Mouse (Mus musculus) heart, adult 2 months (tissue): Measurements from ENCODE around the gene Cacng6. TPM values are rescaled to one million over a fixed set of nuclear protein-coding genes. Genes with fewer than 3 reads are reported as not detected.

Experiments
- DNase-seq, 2 experiments: peaks; one replicate each; pipeline ENCODE4 v3.0.0; 2021
- H3K27ac ChIP-seq: fragments of 200-600 bp; 2 replicates; pipeline ENCODE4 v1.8.1; 2022
- H3K27me3 ChIP-seq: fragments of 200-500 bp; 2 replicates; pipeline ENCODE4 v1.6.1; 2012; ENCODE audit warnings: mild to moderate bottlenecking, low read length, inconsistent platforms, mixed read lengths; ENCODE audit not compliant: control insufficient read depth, insufficient read depth
- H3K36me3 ChIP-seq: fragments of 200-500 bp; 2 replicates; pipeline ENCODE4 v1.6.1; 2012; ENCODE audit warnings: low read length, inconsistent platforms; ENCODE audit not compliant: control insufficient read depth, insufficient read depth
- H3K4me1 ChIP-seq: fragments of 200-500 bp; 2 replicates; pipeline ENCODE4 v1.6.1; 2011; ENCODE audit warnings: low read length; ENCODE audit not compliant: control insufficient read depth, insufficient read depth
- H3K4me3 ChIP-seq: fragments of 200-600 bp; 2 replicates; pipeline ENCODE4 v1.8.1; 2022
- H3K79me2 ChIP-seq: fragments of 200-500 bp; replicated peaks from 2 replicates; pipeline ENCODE4 v1.6.1; 2012; ENCODE audit warnings: mild to moderate bottlenecking, inconsistent platforms, low read length, moderate library complexity, mixed read lengths; ENCODE audit not compliant: control insufficient read depth, insufficient read depth
- H3K9ac ChIP-seq: fragments of 200-500 bp; 2 replicates; pipeline ENCODE4 v1.6.1; 2012; ENCODE audit warnings: low read depth, mild to moderate bottlenecking, control low read depth, inconsistent platforms, low read length, mixed read lengths
- CTCF ChIP-seq: fragments of 200-600 bp; IDR thresholded peaks from 2 replicates; pipeline ENCODE4 v1.8.1; 2022; ENCODE audit warnings: antibody characterized with exemption, mild to moderate bottlenecking, moderate library complexity
- EP300 ChIP-seq: fragments of 200-500 bp; IDR thresholded peaks from 2 replicates; pipeline ENCODE4 v1.6.1; 2011; ENCODE audit warnings: low read depth, low read length, control low read depth; ENCODE audit not compliant: insufficient read depth
- POLR2A ChIP-seq: fragments of 200-500 bp; IDR thresholded peaks from 2 replicates; pipeline ENCODE4 v1.6.1; 2011; ENCODE audit warnings: mild to moderate bottlenecking, low read depth, low read length, control low read depth; ENCODE audit not compliant: insufficient read depth
- WGBS: fragments of 180-500 bp; shearing (Covaris S2); methylation state at CpG from one replicate; pipeline ENCODE4 v1.1.7; 2018; 5-methylcytosine and 5-hydroxymethylcytosine counted together
- intact Hi-C: fragments of 180-260 bp; cut with DNase I; formaldehyde crosslinking; loops from one replicate; pipeline ENCODE4 v1.15.1; 2025
- polyA plus RNA-seq: library from polyadenylated mRNA; depleted of rRNA; stranded (reverse); fragments of >200 nt; gene quantifications from 2 replicates; pipeline ENCODE4 v1.2.3, GENCODE M21; 2012
- total RNA-seq, 2 experiments: library from RNA; stranded (reverse); gene quantifications; 2 replicates each; pipeline ENCODE4 v1.2.3; 2021

Cacng6 gene
- total and polyA plus RNA-seq, 3 experiments = 0.78 to 2.5 (median 1.9) TPM

DNA sequence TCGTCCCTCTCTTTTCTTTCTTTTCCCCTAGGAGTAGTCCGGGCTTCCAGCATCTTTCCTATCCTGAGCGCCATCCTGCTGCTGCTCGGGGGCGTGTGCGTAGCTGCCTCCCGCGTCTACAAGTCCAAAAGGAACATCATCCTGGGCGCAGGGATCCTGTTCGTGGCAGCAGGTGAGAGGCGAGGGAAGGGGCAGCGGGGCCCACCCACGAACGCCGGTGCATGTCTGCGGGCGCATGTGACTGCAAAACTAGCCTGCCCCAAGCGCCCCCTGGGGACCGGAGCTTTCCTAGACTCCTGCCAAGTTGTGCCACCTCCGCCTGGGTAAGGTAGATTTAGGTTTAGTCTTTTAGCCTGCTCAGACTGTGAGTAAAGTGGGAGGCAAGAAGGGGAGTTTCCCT lies 12.0 kb upstream of the Cacng6 start:
- DNase-seq = peak in 1 of 2 experiments; percentile 4
- Histone ChIP-seq H3K36me3 (no peaks in the 10 kb centered on the region), H3K27me3 (peaks cover 15% of the 10 kb centered on the region), H3K79me2 (no peaks in the 10 kb centered on the region), H3K4me3 (no peak overlapping the region), H3K4me1 (no peaks in the 10 kb centered on the region), H3K9ac (no peak overlapping the region), H3K27ac (no peak overlapping the region)
- TF ChIP-seq CTCF = peak; percentile 18; the same call in 1 of the 2 replicates
- TF ChIP-seq EP300 = no peak
- intact Hi-C loops = no loop called here
- WGBS = 3% methylated on average over 20 of the region's 20 CpGs

DNA sequence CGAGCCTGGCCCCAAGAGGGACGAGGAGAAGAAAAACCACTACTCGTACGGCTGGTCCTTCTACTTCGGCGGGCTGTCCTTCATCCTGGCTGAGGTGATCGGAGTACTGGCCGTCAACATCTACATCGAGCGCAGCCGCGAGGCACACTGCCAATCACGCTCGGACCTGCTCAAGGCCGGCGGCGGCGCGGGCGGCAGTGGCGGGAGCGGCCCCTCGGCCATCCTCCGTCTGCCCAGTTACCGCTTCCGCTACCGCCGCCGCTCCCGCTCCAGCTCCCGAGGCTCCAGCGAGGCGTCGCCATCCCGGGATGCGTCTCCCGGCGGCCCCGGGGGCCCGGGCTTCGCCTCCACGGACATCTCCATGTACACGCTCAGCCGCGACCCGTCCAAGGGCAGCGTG lies 9.1 kb upstream of the Cacng6 start:
- Histone ChIP-seq H3K4me1 (no peaks in the 10 kb centered on the region), H3K79me2 (no peaks in the 10 kb centered on the region), H3K36me3 (no peaks in the 10 kb centered on the region), H3K9ac (peak overlapping the region; percentile 5; the same call in 1 of the 2 replicates), H3K27me3 (peaks cover 15% of the 10 kb centered on the region), H3K27ac (no peak overlapping the region), H3K4me3 (peak overlapping the region; percentile 47)
- WGBS = 1% methylated on average over 47 of the region's 47 CpGs
- DNase-seq = peak; percentile 27 to 44
- intact Hi-C loops = no loop called here
- TF ChIP-seq POLR2A (no peak), CTCF (no peak), EP300 (no peak)

GRCm38 (mm10) chr7:3415378-3415777 lies 8.6 kb upstream of the Cacng6 start:
- no peaks in the 10 kb centered on the region for H3K36me3 ChIP-seq
- H3K4me1 ChIP-seq = no peaks in the 10 kb centered on the region
- no peaks in the 10 kb centered on the region for H3K79me2 ChIP-seq
- intact Hi-C loops = no loop called here
- TF ChIP-seq POLR2A = no peak
- TF ChIP-seq EP300 = no peak
- no peak for TF ChIP-seq CTCF
- H3K4me3 ChIP-seq = peak overlapping the region; percentile 47
- H3K27me3 ChIP-seq = peaks cover 15% of the 10 kb centered on the region
- 2% methylated on average over 49 of the region's 60 CpGs for WGBS
- DNase-seq = peak; percentile 40 to 45
- no peak overlapping the region for H3K27ac ChIP-seq
- H3K9ac ChIP-seq = no peak overlapping the region

DNA sequence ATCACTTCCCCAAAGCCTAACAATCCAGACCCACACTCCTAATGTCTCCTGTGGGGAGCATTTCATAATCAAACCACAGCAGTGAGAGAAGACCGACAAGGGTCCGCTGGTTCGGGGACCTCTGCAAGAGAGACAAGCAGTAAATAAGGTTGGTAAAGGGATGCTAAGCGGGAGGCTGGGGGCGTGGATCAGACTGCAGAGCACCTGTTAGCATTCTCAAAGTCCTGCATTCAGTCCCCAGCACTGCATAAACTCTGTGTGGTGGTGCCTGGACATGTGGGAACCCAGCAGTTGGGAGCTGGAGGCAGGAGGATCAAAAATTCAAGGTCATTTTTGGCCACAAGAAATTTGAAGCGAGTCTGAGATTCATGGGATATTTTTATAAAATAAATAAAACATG lies 4.1 kb upstream of the Cacng6 start:
- Histone ChIP-seq H3K79me2 (no peaks in the 10 kb centered on the region), H3K4me1 (no peaks in the 10 kb centered on the region), H3K4me3 (no peak overlapping the region), H3K27ac (no peak overlapping the region), H3K9ac (no peak overlapping the region), H3K27me3 (peaks cover 5% of the 10 kb centered on the region), H3K36me3 (no peaks in the 10 kb centered on the region)
- TF ChIP-seq CTCF (no peak), POLR2A (no peak), EP300 (no peak)
- intact Hi-C loops = no loop called here
- 48% methylated on average over 6 of the region's 6 CpGs for WGBS
- no peak for DNase-seq

- no peaks in the 10 kb centered on the region for H3K36me3 ChIP-seq
- H3K9ac ChIP-seq = no peak overlapping the region
- H3K27me3 ChIP-seq = peaks cover 2% of the 10 kb centered on the region; the same call in 1 of the 2 replicates
- no peak for DNase-seq
- H3K27ac ChIP-seq = no peak overlapping the region
- no peaks in the 10 kb centered on the region for H3K4me1 ChIP-seq
- 53% methylated on average over 5 of the region's 5 CpGs for WGBS
- TF ChIP-seq CTCF = no peak
- TF ChIP-seq EP300 = no peak
- no peak for TF ChIP-seq POLR2A
- H3K79me2 ChIP-seq = no peaks in the 10 kb centered on the region
- no peak overlapping the region for H3K4me3 ChIP-seq
- intact Hi-C loops = no loop called here
Observed at GRCm38 (mm10) chr7:3420466-3420865, 3.5 kb upstream of the Cacng6 start.

DNA sequence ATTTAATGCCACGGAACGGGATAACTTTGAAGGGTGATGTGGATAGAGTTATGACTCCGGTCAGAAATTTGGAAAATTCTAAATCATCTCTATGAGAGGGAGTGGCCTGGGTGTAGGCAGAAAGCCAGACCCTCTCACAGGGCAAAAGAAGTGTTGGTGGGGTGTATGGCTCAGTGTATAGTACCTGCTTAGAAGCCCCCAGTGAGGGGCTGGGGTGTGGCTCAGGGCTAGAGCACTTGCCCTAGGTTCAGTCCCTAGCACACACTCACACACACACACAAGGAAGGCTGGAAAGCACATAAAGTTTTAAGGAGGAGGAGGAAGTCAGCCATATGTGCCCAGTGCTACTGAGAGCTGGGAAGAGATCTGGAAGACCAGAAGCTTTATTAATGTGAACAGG lies 2.7 kb upstream of the Cacng6 start:
- TF ChIP-seq POLR2A (no peak), EP300 (no peak), CTCF (no peak)
- no peaks in the 10 kb centered on the region for H3K36me3 ChIP-seq
- H3K4me3 ChIP-seq = no peak overlapping the region
- H3K27ac ChIP-seq = no peak overlapping the region
- intact Hi-C loops = no loop called here
- no peak for DNase-seq
- H3K9ac ChIP-seq = no peak overlapping the region
- H3K4me1 ChIP-seq = no peaks in the 10 kb centered on the region
- no peaks in the 10 kb centered on the region for H3K79me2 ChIP-seq
- H3K27me3 ChIP-seq = no peaks in the 10 kb centered on the region; the same call in 1 of the 2 replicates
- WGBS = 86% methylated on average over 3 of the region's 3 CpGs
